Mouse (Mus musculus) gastrocnemius, postnatal 4 days (tissue): ENCODE measurements around the gene Gm14322. TPM values are rescaled to one million over a fixed set of nuclear protein-coding genes. Genes with fewer than 3 reads are reported as not detected.
"Not testable (repeated sequence)": the region's sequence is repeated elsewhere in the genome, so short reads cannot be mapped to it uniquely, and the experiment has no call there.

Experiments used
- DNase-seq, 2 experiments: peaks; one replicate each; pipeline ENCODE4 v3.0.0; 2021 to 2022; ENCODE audit warnings: low spot score in 2 of 2, mixed read lengths in 2 of 2
- long read RNA-seq, 2 experiments: library from polyadenylated mRNA; stranded (forward); transcript quantifications; one replicate each; pipeline ENCODE4 v2.0.0; 2021
- total RNA-seq, 2 experiments: library from RNA; stranded (reverse); gene quantifications; 2 replicates each; pipeline ENCODE4 v1.2.3; 2021

Gm14322 gene
- 10 to 100 TPM; 12.9 to 16.6 TPM for total RNA-seq
- long read RNA-seq, experiment 1, partial matches to known transcripts = 0 of 6 reads
- long read RNA-seq, experiment 1, other reads (novel, unspliced or antisense) = 6 of 6 reads
- long read RNA-seq, experiment 2, partial matches to known transcripts = 1 of 7 reads
- long read RNA-seq, experiment 2, other reads (novel, unspliced or antisense) = 5 of 7 reads

GRCm38 (mm10) chr2:177758941-177759558 lies at the start of gene Gm14322:
TSS of gene Gm14322 (plus strand) at chr2:177759288.
- peak in 1 of 2 experiments; percentile 22 for DNase-seq

DNA sequence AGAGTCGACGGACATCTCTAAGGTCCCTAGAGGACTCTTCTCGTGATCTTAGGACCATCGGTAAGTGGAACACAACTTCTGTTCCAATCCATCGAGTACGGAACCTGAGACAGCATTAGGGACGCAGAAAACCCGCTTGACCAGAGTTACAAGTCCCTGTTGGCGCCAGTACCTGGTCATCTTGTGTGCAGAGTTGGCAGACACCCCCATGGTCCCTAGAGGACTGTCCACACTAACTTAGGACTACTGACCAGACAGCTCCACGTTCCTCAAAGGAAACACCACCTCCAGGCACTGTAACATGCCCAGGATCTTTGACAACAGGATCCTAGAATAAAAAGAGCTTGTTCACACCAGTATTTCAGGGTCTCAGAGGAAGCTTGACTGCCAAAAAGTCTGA lies 17.6 kb upstream of the Gm14322 start:
- DNase-seq = not testable (repeated sequence)

GRCm38 (mm10) chr2:177787351-177787750 lies 28.3 kb downstream of the Gm14322 start:
- not testable (repeated sequence) for DNase-seq

- DNase-seq = not testable (repeated sequence)
Measured at GRCm38 (mm10) chr2:177806170-177806569, 47.1 kb downstream of the Gm14322 start.

Other genes starting within 250 kb of the Gm14322 start
- under 1 TPM in 1 of 2 experiments, not detected in 1; 0.21 TPM for gene Gm14406, start 181.1 kb upstream of the Gm14322 start, total RNA-seq
- 10 to 100 TPM; 60.5 to 75.2 TPM for gene Gm14325, start 81.0 kb downstream of the Gm14322 start, total RNA-seq
- gene Gm14327, start 137.8 kb downstream of the Gm14322 start, total RNA-seq = 1 to 10 TPM; 1.7 to 2.3 TPM
- gene Zfp972, start 166.3 kb downstream of the Gm14322 start, total RNA-seq = 1 to 10 TPM; 1.6 to 1.7 TPM
- 10 to 100 TPM; 24.5 to 27.1 TPM for gene Gm14326, start 198.0 kb downstream of the Gm14322 start, total RNA-seq